Mouse (Mus musculus) hindbrain, embryonic 12.5 days (tissue): Measurements from ENCODE around the gene Trmt61a. TPM values are rescaled to one million over a fixed set of nuclear protein-coding genes. Genes with fewer than 3 reads are reported as not detected.

Experiments
- ATAC-seq: fragments of 200-750 bp; cut with Nextera tagmentation; 2 replicates; pipeline ENCODE4 v1.8.0; 2017; ENCODE audit warnings: moderate TSS enrichment; ENCODE audit not compliant: low FRiP score
- H3K27ac ChIP-seq: fragments of 300-500 bp; sonication (generic); 2 replicates; pipeline ENCODE4 v1.5.1; 2016; ENCODE audit warnings: mild to moderate bottlenecking
- H3K27me3 ChIP-seq: fragments of 300-500 bp; sonication (generic); 2 replicates; pipeline ENCODE4 v1.6.1; 2016; ENCODE audit warnings: mild to moderate bottlenecking
- H3K36me3 ChIP-seq: fragments of 300-500 bp; sonication (generic); 2 replicates; pipeline ENCODE4 v1.6.1; 2016; ENCODE audit warnings: mild to moderate bottlenecking
- H3K4me1 ChIP-seq: fragments of 300-500 bp; sonication (generic); 2 replicates; pipeline ENCODE4 v1.6.1; 2016
- H3K4me2 ChIP-seq: fragments of 300-500 bp; sonication (generic); replicated peaks from 2 replicates; pipeline ENCODE4 v1.6.1; 2016; ENCODE audit warnings: mild to moderate bottlenecking
- H3K4me3 ChIP-seq: fragments of 300-500 bp; sonication (generic); 2 replicates; pipeline ENCODE4 v1.5.1; 2016; ENCODE audit warnings: mild to moderate bottlenecking
- H3K9ac ChIP-seq: fragments of 300-500 bp; sonication (generic); 2 replicates; pipeline ENCODE4 v1.6.1; 2016; ENCODE audit warnings: mild to moderate bottlenecking, moderate library complexity
- H3K9me3 ChIP-seq: fragments of 300-500 bp; sonication (generic); replicated peaks from 2 replicates; pipeline ENCODE4 v1.6.1; 2016; ENCODE audit warnings: mild to moderate bottlenecking
- WGBS: fragments of 180-500 bp; shearing (Covaris S2); methylation state at CpG from one replicate; pipeline ENCODE4 v1.1.7; 2016; 5-methylcytosine and 5-hydroxymethylcytosine counted together
- polyA plus RNA-seq: library from polyadenylated mRNA; unstranded; fragments of >200 nt; fragmentation: Nextera tagmentation; extraction: Ambion mirVana; gene quantifications from 2 replicates; pipeline ENCODE4 v1.2.1, GENCODE M21; 2016

Trmt61a gene
- polyA plus RNA-seq, 1 experiment from 2014 or later: 10.7 TPM

- Histone ChIP-seq H3K4me1 (peaks cover 31% of the 10 kb centered on the region), H3K4me3 (no peak overlapping the region), H3K36me3 (peaks cover 8% of the 10 kb centered on the region), H3K9ac (no peak overlapping the region), H3K27ac (no peak overlapping the region), H3K4me2 (no peak overlapping the region), H3K9me3 (no peaks in the 10 kb centered on the region), H3K27me3 (peaks cover 19% of the 10 kb centered on the region)
- WGBS: 86% methylated on average over 6 of the region's 6 CpGs
- no peak for ATAC-seq
These were observed 1.9 kb upstream of the Trmt61a start for GRCm38 (mm10) chr12:111675797-111676580.

GRCm38 (mm10) chr12:111677421-111677820 is 484 bp upstream of the Trmt61a start:
- peaks cover 19% of the 10 kb centered on the region for H3K27me3 ChIP-seq
- peaks cover 29% of the 10 kb centered on the region for H3K4me1 ChIP-seq
- H3K4me2 ChIP-seq: peak overlapping the region; percentile 98
- no peaks in the 10 kb centered on the region for H3K9me3 ChIP-seq
- peak; percentile 36 for ATAC-seq
- H3K9ac ChIP-seq: peak overlapping the region; percentile 72
- peaks cover 20% of the 10 kb centered on the region for H3K36me3 ChIP-seq
- H3K27ac ChIP-seq: peak overlapping the region; percentile 92
- peak overlapping the region; percentile 84 for H3K4me3 ChIP-seq
- 14% methylated on average over 5 of the region's 5 CpGs for WGBS

- Histone ChIP-seq H3K36me3 (peaks cover 24% of the 10 kb centered on the region), H3K4me3 (peak overlapping the region; percentile 84), H3K27me3 (peaks cover 15% of the 10 kb centered on the region), H3K4me2 (peak overlapping the region; percentile 98), H3K27ac (no peak overlapping the region), H3K9me3 (no peaks in the 10 kb centered on the region), H3K9ac (peak overlapping the region; percentile 72), H3K4me1 (peaks cover 26% of the 10 kb centered on the region)
- no peak; the same call in 1 of the 2 replicates for ATAC-seq
- WGBS: 10% methylated on average over 13 of the region's 13 CpGs
These were observed 697 bp downstream of the Trmt61a start for GRCm38 (mm10) chr12:111678670-111678933.

GRCm38 (mm10) chr12:111678997-111679396 is 1.1 kb downstream of the Trmt61a start:
- Histone ChIP-seq H3K27ac (no peak overlapping the region), H3K9ac (peak overlapping the region; percentile 72; the same call in 1 of the 2 replicates), H3K4me3 (peak overlapping the region; percentile 84), H3K4me2 (peak overlapping the region; percentile 98), H3K36me3 (peaks cover 24% of the 10 kb centered on the region), H3K27me3 (peaks cover 12% of the 10 kb centered on the region), H3K9me3 (no peaks in the 10 kb centered on the region), H3K4me1 (peaks cover 26% of the 10 kb centered on the region)
- 56% methylated on average over 7 of the region's 7 CpGs for WGBS
- no peak for ATAC-seq

- no peak overlapping the region for H3K27ac ChIP-seq
- no peak overlapping the region for H3K4me3 ChIP-seq
- H3K27me3 ChIP-seq: 0 out of 2 replicates have a peak, but pooled peaks cover 4% of the 10 kb centered on the region
- no peak overlapping the region for H3K4me2 ChIP-seq
- H3K9ac ChIP-seq: no peak overlapping the region
- H3K9me3 ChIP-seq: no peaks in the 10 kb centered on the region
- H3K36me3 ChIP-seq: peaks cover 24% of the 10 kb centered on the region
- peaks cover 26% of the 10 kb centered on the region for H3K4me1 ChIP-seq
- 91% methylated on average over 13 of the region's 13 CpGs for WGBS
- ATAC-seq: no peak
These were observed 2.8 kb downstream of the Trmt61a start for GRCm38 (mm10) chr12:111680661-111681060.

GRCm38 (mm10) chr12:111681305-111681704 is 3.4 kb downstream of the Trmt61a start:
- peak overlapping the region; percentile 41; the same call in 1 of the 2 replicates for H3K9ac ChIP-seq
- ATAC-seq: no peak
- no peak overlapping the region for H3K27ac ChIP-seq
- WGBS: 87% methylated on average over 8 of the region's 8 CpGs
- peaks cover 26% of the 10 kb centered on the region for H3K4me1 ChIP-seq
- no peaks in the 10 kb centered on the region for H3K27me3 ChIP-seq
- no peak overlapping the region for H3K4me3 ChIP-seq
- peaks cover 24% of the 10 kb centered on the region for H3K36me3 ChIP-seq
- no peak overlapping the region for H3K4me2 ChIP-seq
- H3K9me3 ChIP-seq: no peaks in the 10 kb centered on the region

- H3K9me3 ChIP-seq: no peaks in the 10 kb centered on the region
- peaks cover 24% of the 10 kb centered on the region for H3K36me3 ChIP-seq
- H3K4me2 ChIP-seq: no peak overlapping the region
- H3K4me1 ChIP-seq: peaks cover 25% of the 10 kb centered on the region
- ATAC-seq: no peak
- H3K27ac ChIP-seq: no peak overlapping the region
- H3K9ac ChIP-seq: no peak overlapping the region
- no peak overlapping the region for H3K4me3 ChIP-seq
- WGBS: 82% methylated on average over 5 of the region's 5 CpGs
- no peaks in the 10 kb centered on the region for H3K27me3 ChIP-seq
These were observed 4.1 kb downstream of the Trmt61a start for GRCm38 (mm10) chr12:111682003-111682402.

- H3K27me3 ChIP-seq: no peaks in the 10 kb centered on the region
- ATAC-seq: no peak
- H3K4me2 ChIP-seq: no peak overlapping the region
- H3K9ac ChIP-seq: no peak overlapping the region
- peaks cover 26% of the 10 kb centered on the region for H3K4me1 ChIP-seq
- H3K27ac ChIP-seq: no peak overlapping the region
- no peak overlapping the region for H3K4me3 ChIP-seq
- 61% methylated on average over 5 of the region's 5 CpGs for WGBS
- no peaks in the 10 kb centered on the region for H3K9me3 ChIP-seq
- peaks cover 24% of the 10 kb centered on the region for H3K36me3 ChIP-seq
These were observed 4.9 kb downstream of the Trmt61a start for GRCm38 (mm10) chr12:111682806-111683205.

GRCm38 (mm10) chr12:111686390-111686789 is 8.5 kb downstream of the Trmt61a start:
- H3K4me3 ChIP-seq: no peak overlapping the region
- H3K27me3 ChIP-seq: no peaks in the 10 kb centered on the region
- WGBS: 89% methylated on average over 4 of the region's 4 CpGs
- peaks cover 31% of the 10 kb centered on the region for H3K4me1 ChIP-seq
- H3K9me3 ChIP-seq: no peaks in the 10 kb centered on the region
- no peak overlapping the region for H3K9ac ChIP-seq
- H3K36me3 ChIP-seq: peaks cover 12% of the 10 kb centered on the region
- no peak overlapping the region for H3K4me2 ChIP-seq
- no peak for ATAC-seq
- H3K27ac ChIP-seq: no peak overlapping the region

GRCm38 (mm10) chr12:111687350-111688068 is 9.6 kb downstream of the Trmt61a start:
- ATAC-seq: peak; percentile 35; the same call in 1 of the 2 replicates
- H3K4me1 ChIP-seq: peaks cover 42% of the 10 kb centered on the region

GRCm38 (mm10) chr12:111688069-111688428 is 10.1 kb downstream of the Trmt61a start:
- H3K4me2 ChIP-seq: no peak overlapping the region
- peak overlapping the region; percentile 76 for H3K27ac ChIP-seq
- H3K36me3 ChIP-seq: no peaks in the 10 kb centered on the region
- H3K4me3 ChIP-seq: no peak overlapping the region
- ATAC-seq: no peak
- WGBS: 48% methylated on average over 2 of the region's 2 CpGs
- H3K9ac ChIP-seq: no peak overlapping the region
- peaks cover 44% of the 10 kb centered on the region for H3K4me1 ChIP-seq
- no peaks in the 10 kb centered on the region for H3K9me3 ChIP-seq
- H3K27me3 ChIP-seq: no peaks in the 10 kb centered on the region

More at GRCm38 (mm10) chr12:111687350-111688068, 9.6 kb downstream of the Trmt61a start:
- WGBS: 20% methylated on average over 14 of the region's 14 CpGs
- Histone ChIP-seq H3K4me3 (no peak overlapping the region), H3K4me2 (no peak overlapping the region), H3K27me3 (no peaks in the 10 kb centered on the region), H3K27ac (peak overlapping the region; percentile 76), H3K9me3 (no peaks in the 10 kb centered on the region), H3K9ac (no peak overlapping the region), H3K36me3 (0 out of 2 replicates have a peak, but pooled peaks cover 4% of the 10 kb centered on the region)

- no peaks in the 10 kb centered on the region for H3K27me3 ChIP-seq
- no peak overlapping the region for H3K4me2 ChIP-seq
- H3K9me3 ChIP-seq: no peaks in the 10 kb centered on the region
- no peak overlapping the region for H3K9ac ChIP-seq
- no peak for ATAC-seq
- H3K27ac ChIP-seq: no peak overlapping the region
- H3K36me3 ChIP-seq: no peaks in the 10 kb centered on the region
- no peak overlapping the region for H3K4me3 ChIP-seq
- WGBS: 90% methylated on average over 11 of the region's 11 CpGs
- peaks cover 58% of the 10 kb centered on the region for H3K4me1 ChIP-seq
These were observed 11.5 kb downstream of the Trmt61a start for GRCm38 (mm10) chr12:111689426-111689825.
